Mouse (Mus musculus) brain, embryonic 18.5 days (tissue): ENCODE results near the gene Ppm1m.

Experiments used
- DNase-seq: peaks from one replicate; pipeline ENCODE4 v3.0.0-alpha.2; 2012; ENCODE audit warnings: low read depth, low spot score

The Ppm1m gene

GRCm38 (mm10) chr9:106220894-106221523, 21.5 kb upstream of the Ppm1m start:
- DNase-seq, result no peak

- DNase-seq, result no peak
These were observed 17.4 kb upstream of the Ppm1m start for GRCm38 (mm10) chr9:106216971-106217370.

- no peak for DNase-seq
These were observed 16.0 kb upstream of the Ppm1m start for GRCm38 (mm10) chr9:106215341-106216125.

GRCm38 (mm10) chr9:106212594-106212981, 13.0 kb upstream of the Ppm1m start:
- DNase-seq, result no peak

- peak; percentile 52 for DNase-seq
These were observed 12.4 kb upstream of the Ppm1m start for GRCm38 (mm10) chr9:106211680-106212593.

GRCm38 (mm10) chr9:106210853-106211609, 11.5 kb upstream of the Ppm1m start:
- no peak for DNase-seq

- no peak for DNase-seq
These were observed 10.4 kb upstream of the Ppm1m start for GRCm38 (mm10) chr9:106209954-106210353.

- DNase-seq, result no peak
These were observed 8.6 kb upstream of the Ppm1m start for GRCm38 (mm10) chr9:106208181-106208580.

- DNase-seq, result no peak
These were observed 7.0 kb upstream of the Ppm1m start for GRCm38 (mm10) chr9:106206515-106206914.

- DNase-seq, result no peak
These were observed 6.3 kb upstream of the Ppm1m start for GRCm38 (mm10) chr9:106205713-106206290.

GRCm38 (mm10) chr9:106203990-106204851, 4.7 kb upstream of the Ppm1m start:
- DNase-seq, result no peak

- DNase-seq, result peak; percentile 70
These were observed 3.5 kb upstream of the Ppm1m start, which contains the start of gene Twf2 for GRCm38 (mm10) chr9:106202819-106203636. Twf2 (plus strand) TSS chr9:106203108.

- DNase-seq, result no peak
These were observed 2.3 kb upstream of the Ppm1m start for GRCm38 (mm10) chr9:106201895-106202294.

- no peak for DNase-seq
These were observed 536 bp downstream of the Ppm1m start for GRCm38 (mm10) chr9:106198962-106199458.

- DNase-seq, result no peak
These were observed 1.8 kb downstream of the Ppm1m start for GRCm38 (mm10) chr9:106197732-106198131.

GRCm38 (mm10) chr9:106197081-106197713, 2.3 kb downstream of the Ppm1m start:
- no peak for DNase-seq

- DNase-seq, result no peak
These were observed 3.9 kb downstream of the Ppm1m start for GRCm38 (mm10) chr9:106195693-106196092.
